Mouse (Mus musculus) intestine, embryonic 16.5 days (tissue): Measurements from ENCODE around the gene Anpep. TPM values are rescaled to one million over a fixed set of nuclear protein-coding genes. Genes with fewer than 3 reads are reported as not detected.

Experiments
- ATAC-seq: fragments of 200-750 bp; cut with Nextera tagmentation; 2 replicates; pipeline ENCODE4 v1.8.0; 2017; ENCODE audit warnings: moderate TSS enrichment, moderate library complexity
- H3K27ac ChIP-seq: fragments of 300-500 bp; sonication (generic); 2 replicates; pipeline ENCODE4 v1.5.1; 2014; ENCODE audit warnings: mild to moderate bottlenecking, low read length
- H3K27me3 ChIP-seq: fragments of 300-500 bp; sonication (generic); replicated peaks from 2 replicates; pipeline ENCODE4 v1.6.1; 2014; ENCODE audit warnings: low read length, control low read depth, mixed read lengths; ENCODE audit not compliant: control insufficient read depth, insufficient read depth
- H3K36me3 ChIP-seq: fragments of 300-500 bp; sonication (generic); 2 replicates; pipeline ENCODE4 v1.6.1; 2014; ENCODE audit warnings: low read length, control low read depth; ENCODE audit not compliant: control insufficient read depth, insufficient read depth
- H3K4me1 ChIP-seq: fragments of 300-500 bp; sonication (generic); 2 replicates; pipeline ENCODE4 v1.6.1; 2014; ENCODE audit warnings: low read length, control low read depth, mixed read lengths; ENCODE audit not compliant: control insufficient read depth, insufficient read depth
- H3K4me2 ChIP-seq: fragments of 300-500 bp; sonication (generic); 2 replicates; pipeline ENCODE4 v1.6.1; 2014; ENCODE audit warnings: low read depth, low read length, control low read depth
- H3K4me3 ChIP-seq: fragments of 300-500 bp; sonication (generic); 2 replicates; pipeline ENCODE4 v1.5.1; 2014; ENCODE audit warnings: mild to moderate bottlenecking, low read length
- H3K9ac ChIP-seq: fragments of 300-500 bp; sonication (generic); 2 replicates; pipeline ENCODE4 v1.6.1; 2014; ENCODE audit warnings: low read depth, low read length
- H3K9me3 ChIP-seq: fragments of 300-500 bp; sonication (generic); 2 replicates; pipeline ENCODE4 v1.6.1; 2016; ENCODE audit warnings: low read length, control low read depth; ENCODE audit not compliant: control insufficient read depth
- WGBS: fragments of 180-500 bp; shearing (Covaris S2); extraction: QIAGEN DNeasy Blood & Tissue Kit; methylation state at CpG from one replicate; pipeline ENCODE4 v1.1.7; 2014; 5-methylcytosine and 5-hydroxymethylcytosine counted together
- polyA plus RNA-seq: library from polyadenylated mRNA; unstranded; fragments of >200 nt; fragmentation: Nextera tagmentation; extraction: Ambion mirVana; gene quantifications from 2 replicates; pipeline ENCODE4 v1.2.1, GENCODE M21; 2015

Anpep gene
- polyA plus RNA-seq, 1 experiment from 2014 or later, result 248 TPM

- Histone ChIP-seq H3K4me1 (peaks cover 5% of the 10 kb centered on the region), H3K4me2 (no peak overlapping the region), H3K4me3 (no peak overlapping the region), H3K9me3 (no peaks in the 10 kb centered on the region), H3K36me3 (no peaks in the 10 kb centered on the region), H3K9ac (no peak overlapping the region), H3K27ac (no peak overlapping the region), H3K27me3 (no peaks in the 10 kb centered on the region)
- ATAC-seq, result peak; percentile 47
- WGBS, result 42% methylated on average over 6 of the region's 6 CpGs
These were observed 8.3 kb upstream of the Anpep start for GRCm38 (mm10) chr7:79869072-79869719.

GRCm38 (mm10) chr7:79868475-79868874 lies 7.6 kb upstream of the Anpep start:
- peak; percentile 75 for ATAC-seq
- H3K4me1 ChIP-seq, result peaks cover 5% of the 10 kb centered on the region
- no peaks in the 10 kb centered on the region for H3K9me3 ChIP-seq
- no peak overlapping the region for H3K4me2 ChIP-seq
- WGBS, result 68% methylated on average over 7 of the region's 7 CpGs
- no peak overlapping the region for H3K4me3 ChIP-seq
- H3K27ac ChIP-seq, result no peak overlapping the region
- H3K27me3 ChIP-seq, result no peaks in the 10 kb centered on the region
- no peak overlapping the region for H3K9ac ChIP-seq
- no peaks in the 10 kb centered on the region for H3K36me3 ChIP-seq

GRCm38 (mm10) chr7:79867861-79868260 lies 7.0 kb upstream of the Anpep start:
- H3K4me3 ChIP-seq, result no peak overlapping the region
- H3K27ac ChIP-seq, result no peak overlapping the region
- H3K9me3 ChIP-seq, result no peaks in the 10 kb centered on the region
- no peak overlapping the region for H3K9ac ChIP-seq
- peaks cover 5% of the 10 kb centered on the region for H3K4me1 ChIP-seq
- no peaks in the 10 kb centered on the region for H3K27me3 ChIP-seq
- ATAC-seq, result no peak
- H3K36me3 ChIP-seq, result no peaks in the 10 kb centered on the region
- H3K4me2 ChIP-seq, result no peak overlapping the region
- 77% methylated on average over 13 of the region's 13 CpGs for WGBS

- no peaks in the 10 kb centered on the region for H3K36me3 ChIP-seq
- 80% methylated on average over 3 of the region's 3 CpGs for WGBS
- no peak overlapping the region for H3K4me2 ChIP-seq
- H3K9me3 ChIP-seq, result no peaks in the 10 kb centered on the region
- no peak overlapping the region for H3K9ac ChIP-seq
- H3K4me3 ChIP-seq, result no peak overlapping the region
- peaks cover 5% of the 10 kb centered on the region for H3K4me1 ChIP-seq
- no peak overlapping the region for H3K27ac ChIP-seq
- ATAC-seq, result no peak
- H3K27me3 ChIP-seq, result no peaks in the 10 kb centered on the region
These were observed 5.6 kb upstream of the Anpep start for GRCm38 (mm10) chr7:79866294-79867000.

- H3K4me2 ChIP-seq, result no peak overlapping the region
- no peak overlapping the region for H3K4me3 ChIP-seq
- 84% methylated on average over 8 of the region's 8 CpGs for WGBS
- no peaks in the 10 kb centered on the region for H3K36me3 ChIP-seq
- no peaks in the 10 kb centered on the region for H3K27me3 ChIP-seq
- H3K9ac ChIP-seq, result no peak overlapping the region
- peak; percentile 29; the same call in 1 of the 2 replicates for ATAC-seq
- peaks cover 8% of the 10 kb centered on the region for H3K4me1 ChIP-seq
- H3K9me3 ChIP-seq, result no peaks in the 10 kb centered on the region
- no peak overlapping the region for H3K27ac ChIP-seq
These were observed 935 bp upstream of the Anpep start for GRCm38 (mm10) chr7:79861794-79862193.

GRCm38 (mm10) chr7:79858956-79859630 lies 1.8 kb downstream of the Anpep start:
- H3K27ac ChIP-seq, result no peak overlapping the region
- H3K9ac ChIP-seq, result no peak overlapping the region
- H3K4me3 ChIP-seq, result no peak overlapping the region
- no peaks in the 10 kb centered on the region for H3K36me3 ChIP-seq
- H3K27me3 ChIP-seq, result no peaks in the 10 kb centered on the region
- H3K4me1 ChIP-seq, result peaks cover 8% of the 10 kb centered on the region
- no peaks in the 10 kb centered on the region for H3K9me3 ChIP-seq
- H3K4me2 ChIP-seq, result no peak overlapping the region
- 66% methylated on average over 9 of the region's 9 CpGs for WGBS
- ATAC-seq, result no peak

GRCm38 (mm10) chr7:79858202-79858934 lies 2.5 kb downstream of the Anpep start:
- H3K9ac ChIP-seq, result no peak overlapping the region
- no peaks in the 10 kb centered on the region for H3K36me3 ChIP-seq
- H3K4me2 ChIP-seq, result no peak overlapping the region
- H3K9me3 ChIP-seq, result no peaks in the 10 kb centered on the region
- no peak overlapping the region for H3K27ac ChIP-seq
- no peaks in the 10 kb centered on the region for H3K27me3 ChIP-seq
- WGBS, result 54% methylated on average over 11 of the region's 11 CpGs
- no peak for ATAC-seq
- no peak overlapping the region for H3K4me3 ChIP-seq
- H3K4me1 ChIP-seq, result peaks cover 8% of the 10 kb centered on the region

- Histone ChIP-seq H3K9ac (no peak overlapping the region), H3K4me3 (no peak overlapping the region), H3K27ac (no peak overlapping the region), H3K4me1 (peaks cover 8% of the 10 kb centered on the region), H3K27me3 (no peaks in the 10 kb centered on the region), H3K36me3 (no peaks in the 10 kb centered on the region), H3K4me2 (no peak overlapping the region), H3K9me3 (no peaks in the 10 kb centered on the region)
- ATAC-seq, result no peak
- WGBS, result 76% methylated on average over 4 of the region's 4 CpGs
These were observed 4.6 kb downstream of the Anpep start for GRCm38 (mm10) chr7:79856305-79856704.
